9 mouse cellular contexts compared by ENCODE assay signal in the genomic region with DNA sequence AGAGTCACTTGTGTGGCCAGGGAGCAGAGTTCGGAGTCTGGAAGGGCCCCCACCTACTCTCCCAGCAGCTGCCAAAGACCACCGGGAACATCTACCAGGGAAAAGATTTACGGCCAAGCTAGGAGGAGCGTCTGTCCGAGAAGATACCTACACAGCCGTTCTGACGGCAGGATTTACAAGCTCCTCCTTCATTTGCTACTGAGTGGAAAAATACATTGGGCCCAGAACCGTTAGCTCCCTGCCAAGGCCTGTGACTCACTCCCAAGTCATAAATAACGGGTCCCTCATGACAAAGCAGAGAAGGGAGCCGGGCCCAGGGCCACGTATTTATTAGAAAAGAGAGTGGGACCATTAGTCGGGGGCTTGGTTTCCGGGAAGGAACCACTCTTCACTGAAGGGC.
DNase-seq lines count a peak whose midpoint lies in the region; ATAC-seq and TF ChIP-seq lines count a peak whose summit lies in the region.
"Had no signal": no experiment of that assay in that cellular context is flagged by ENCODE, and none has a peak within 500 bp of the region (broad histone marks: within the 10 kb centered on the region; RNA-seq: fewer than 3 reads in every experiment).

No protein-coding gene starts in this region.

- 32% methylated on average over 13 of the region's 13 CpGs for WGBS in intestine, embryonic 16.5 days
- 16% methylated on average over 13 of the region's 13 CpGs for WGBS in neural tube, embryonic 14.5 days
- whole genome bisulfite sequencing in midbrain, embryonic 11.5 days = 88% methylated on average over 13 of the region's 13 CpGs

- no peaks in the 10 kb centered on the region for H3K27me3 ChIP-seq in intestine, embryonic 16.5 days (replicated peaks; ENCODE audit: control insufficient read depth, insufficient read depth, low read length)
- no peaks in the 10 kb centered on the region for H3K27me3 ChIP-seq in neural tube, embryonic 14.5 days (ENCODE audit: control insufficient read depth, insufficient read depth, low read length)
- H3K27me3 ChIP-seq in midbrain, embryonic 11.5 days (ENCODE audit: control insufficient read depth, insufficient read depth, low read length) = no peaks in the 10 kb centered on the region

- no peaks in the 10 kb centered on the region for H3K36me3 ChIP-seq in intestine, embryonic 16.5 days (ENCODE audit: control insufficient read depth, insufficient read depth, low read length)
- no peaks in the 10 kb centered on the region for H3K36me3 ChIP-seq in neural tube, embryonic 14.5 days (ENCODE audit: control insufficient read depth, insufficient read depth, low read length)
- H3K36me3 ChIP-seq in midbrain, embryonic 11.5 days (ENCODE audit: control insufficient read depth, insufficient read depth, low read length) = no peaks in the 10 kb centered on the region

- no peak overlapping the region for H3K4me3 ChIP-seq in layer of hippocampus, adult 2 months
- H3K4me3 ChIP-seq in intestine, embryonic 16.5 days (ENCODE audit: low read length) = no peak overlapping the region
- H3K4me3 ChIP-seq in neural tube, embryonic 14.5 days (ENCODE audit: low read depth, low read length) = no peak overlapping the region
- H3K4me3 ChIP-seq in midbrain, embryonic 11.5 days (ENCODE audit: low read depth, low read length) = no peak overlapping the region

- no peaks in the 10 kb centered on the region for H3K9me3 ChIP-seq in intestine, embryonic 16.5 days (ENCODE audit: control insufficient read depth, low read length)
- no peaks in the 10 kb centered on the region for H3K9me3 ChIP-seq in neural tube, embryonic 14.5 days (ENCODE audit: control insufficient read depth, low read length)
- H3K9me3 ChIP-seq in midbrain, embryonic 11.5 days (ENCODE audit: control insufficient read depth, low read length) = no peaks in the 10 kb centered on the region

- no peak overlapping the region for H3K27ac ChIP-seq in layer of hippocampus, adult 2 months
- H3K27ac ChIP-seq in intestine, embryonic 16.5 days (ENCODE audit: low read length) = no peak overlapping the region
- H3K27ac ChIP-seq in neural tube, embryonic 14.5 days (ENCODE audit: low read depth, low read length) = no peak overlapping the region
- no peak overlapping the region for H3K27ac ChIP-seq in midbrain, embryonic 11.5 days (ENCODE audit: low read depth, low read length)
- H3K27ac ChIP-seq: macrophage had no signal

- ATAC-seq in intestine, embryonic 16.5 days = peak; percentile 67
- peak; percentile 84 for ATAC-seq in neural tube, embryonic 14.5 days (ENCODE audit: low read depth)
- no peak for ATAC-seq in monocyte, adult 5-6 weeks (replicated peaks; ENCODE audit: insufficient number of reproducible peaks, low FRiP score, low TSS enrichment, poor library complexity, severe bottlenecking)
- no peak for ATAC-seq in midbrain, embryonic 11.5 days (ENCODE audit: low FRiP score)

- TF ChIP-seq CTCF in layer of hippocampus, adult 2 months (conservative IDR thresholded peaks at IDR 0.05) = no peak

- DNase-seq in layer of hippocampus, adult 2 months (ENCODE audit: low spot score in 2 of 2) = peak; percentile 31 to 48
- DNase-seq in layer of hippocampus, postnatal 10 days (ENCODE audit: low spot score in 2 of 2) = no peak
- DNase-seq in adrenal gland, postnatal 14 days = peak; percentile 83
- no peak for DNase-seq in embryo, embryonic 11 days
- DNase-seq in midbrain, embryonic 11.5 days (ENCODE audit: low spot score, missing footprints) = no peak

- H3K9ac ChIP-seq in intestine, embryonic 16.5 days (ENCODE audit: low read depth, low read length) = no peak overlapping the region
- no peak overlapping the region for H3K9ac ChIP-seq in neural tube, embryonic 14.5 days (replicated peaks; ENCODE audit: low read depth, low read length)
- H3K9ac ChIP-seq in midbrain, embryonic 11.5 days (ENCODE audit: low read length) = no peak overlapping the region

- peaks cover 16% of the 10 kb centered on the region for H3K4me1 ChIP-seq in intestine, embryonic 16.5 days (ENCODE audit: control insufficient read depth, insufficient read depth, low read length)
- no peaks in the 10 kb centered on the region for H3K4me1 ChIP-seq in neural tube, embryonic 14.5 days (ENCODE audit: control insufficient read depth, insufficient read depth, low read length)
- no peaks in the 10 kb centered on the region for H3K4me1 ChIP-seq in midbrain, embryonic 11.5 days (ENCODE audit: control insufficient read depth, insufficient read depth, low read length)

- no peak overlapping the region for H3K4me2 ChIP-seq in intestine, embryonic 16.5 days (ENCODE audit: low read depth, low read length)
- H3K4me2 ChIP-seq in neural tube, embryonic 14.5 days (ENCODE audit: low read depth, low read length) = no peak overlapping the region
- H3K4me2 ChIP-seq in midbrain, embryonic 11.5 days = no peak overlapping the region

Comparison
In these comparisons a context has a peak if more than half of its experiments do, and no peak if none do; other contexts are left out.
1. DNase-seq: peak in layer of hippocampus, adult 2 months (2 of 2) and adrenal gland, postnatal 14 days (single experiment); none in layer of hippocampus, postnatal 10 days (0 of 2), embryo, embryonic 11 days (single experiment) and midbrain, embryonic 11.5 days (single experiment).
2. ATAC-seq: peak in intestine, embryonic 16.5 days (single experiment) and neural tube, embryonic 14.5 days (single experiment); none in monocyte, adult 5-6 weeks (single experiment) and midbrain, embryonic 11.5 days (single experiment).